Mouse (Mus musculus): ENCODE data around the gene Ppm1l.

GRCm38 (mm10) chr3:69461956-69462355, 145.3 kb downstream of the Ppm1l start:
- no peak for TF ChIP-seq CTCF (IDR thresholded peaks at IDR 0.05; ENCODE audit: low read depth)
- no peak for TF ChIP-seq EP300 (optimal IDR thresholded peaks at IDR 0.05)

Data from stomach, postnatal 0 days (tissue).